Mouse (Mus musculus) small intestine, adult 2 months (tissue): ENCODE results near the gene Pgbd5.

Experiments used
- CTCF ChIP-seq: fragments of 200-500 bp; IDR thresholded peaks from 2 replicates; pipeline ENCODE4 v1.5.1; 2012; ENCODE audit warnings: low read depth, mild to moderate bottlenecking, control low read depth, inconsistent platforms, low read length, moderate library complexity, mixed read lengths; ENCODE audit not compliant: insufficient replicate concordance, insufficient read length; ENCODE audit errors: extremely low read depth
- POLR2A ChIP-seq: fragments of 200-500 bp; IDR thresholded peaks from 2 replicates; pipeline ENCODE4 v1.6.1; 2012; ENCODE audit warnings: low read depth, mild to moderate bottlenecking, control low read depth, inconsistent platforms, low read length, moderate library complexity

- TF ChIP-seq CTCF (no peak), POLR2A (no peak)
Observed at GRCm38 (mm10) chr8:124319316-124319652, 120.2 kb downstream of the Pgbd5 start.
